Mouse (Mus musculus): ENCODE data around the gene Tmem132c. TPM values are rescaled to one million over a fixed set of nuclear protein-coding genes. Genes with fewer than 3 reads are reported as not detected.

Gene Tmem132c
- polyA plus RNA-seq, 1 experiment from 2014 or later = not detected

DNA sequence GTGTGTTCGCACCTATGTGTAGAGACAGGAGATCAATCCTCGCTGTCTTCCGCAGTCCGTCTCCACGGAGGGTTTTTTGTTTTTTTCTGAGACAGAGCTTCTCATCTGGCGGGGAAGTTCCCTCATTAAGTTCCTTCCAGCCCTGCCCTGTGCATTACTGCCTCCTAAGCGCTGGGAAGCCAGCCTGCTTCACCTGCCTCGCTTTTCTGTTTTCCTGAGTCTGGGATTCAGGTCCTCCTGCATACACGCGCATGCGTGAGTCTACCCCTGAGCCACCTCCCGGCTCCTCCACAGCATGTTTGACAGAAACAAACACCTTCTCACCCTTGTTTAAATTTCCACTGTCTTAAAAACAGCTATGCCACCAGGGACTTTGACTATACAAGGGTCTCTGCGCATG, 2.0 kb downstream of the Tmem132c start:
- H3K27ac ChIP-seq = no peak overlapping the region
- H3K79me2 ChIP-seq (ENCODE audit: inconsistent target) = no peaks in the 10 kb centered on the region
- no peaks in the 10 kb centered on the region for H3K36me3 ChIP-seq (ENCODE audit: inconsistent target)
- no peak overlapping the region for H3K4me3 ChIP-seq (ENCODE audit: inconsistent target)
- 13% methylated on average over 13 of the region's 13 CpGs for WGBS (ENCODE audit: missing documents)

DNA sequence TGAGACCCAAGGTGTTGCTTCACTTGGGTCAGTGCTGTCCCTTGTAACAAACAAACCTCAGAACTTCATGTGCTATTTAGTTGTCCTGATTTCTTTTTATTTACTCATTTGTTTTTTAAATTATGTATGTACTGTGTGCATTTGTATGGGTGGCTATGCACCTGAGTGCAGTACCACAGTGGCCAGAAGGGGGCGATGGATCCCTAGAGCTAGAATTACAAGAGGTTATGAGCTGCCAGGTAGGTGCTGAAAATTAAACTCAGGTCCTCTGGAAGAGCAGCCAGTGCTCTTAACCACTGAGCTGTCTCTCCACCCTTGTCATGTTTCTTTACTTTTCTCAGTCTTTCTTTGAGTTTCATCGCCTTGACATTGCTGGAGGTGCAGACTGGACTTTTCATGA, 11.7 kb downstream of the Tmem132c start:
- Histone ChIP-seq H3K79me2 (ENCODE audit: inconsistent target) (no peaks in the 10 kb centered on the region), H3K27ac (no peak overlapping the region), H3K36me3 (ENCODE audit: inconsistent target) (no peaks in the 10 kb centered on the region), H3K4me3 (ENCODE audit: inconsistent target) (no peak overlapping the region)
- 63% methylated on average over 2 of the region's 2 CpGs for WGBS (ENCODE audit: missing documents)

DNA sequence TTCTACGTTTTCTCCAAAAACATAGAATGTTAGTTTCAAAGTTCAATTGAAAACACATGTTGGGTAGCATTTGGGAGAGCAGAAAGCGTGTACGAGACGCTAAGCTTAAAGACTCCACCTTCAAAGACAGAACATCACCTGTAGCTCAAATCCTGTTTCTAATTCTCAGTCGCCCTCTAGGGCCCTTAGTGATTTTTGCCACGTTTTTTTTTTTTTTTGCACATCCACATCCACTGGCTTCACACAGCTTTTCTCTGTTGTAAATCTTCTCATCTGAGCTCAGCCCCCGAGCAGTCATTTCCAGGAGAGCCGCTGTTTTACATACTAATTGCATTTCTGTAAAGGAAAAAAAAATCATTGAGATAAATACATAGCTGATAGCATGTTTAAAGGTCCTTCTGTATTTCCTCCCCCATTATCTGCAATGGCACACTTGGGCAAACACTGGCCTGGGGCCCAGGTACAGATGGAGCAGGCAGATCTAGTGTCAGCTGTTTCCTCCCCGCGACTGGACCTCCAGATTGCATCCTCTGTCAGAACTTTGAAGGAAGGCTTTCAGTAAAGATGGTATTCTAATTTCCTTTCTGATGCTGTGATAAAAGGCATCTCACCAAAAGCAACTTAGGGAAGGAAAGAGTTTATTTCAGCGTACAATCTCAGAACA, 15.5 kb downstream of the Tmem132c start:
- H3K36me3 ChIP-seq (ENCODE audit: inconsistent target) = no peaks in the 10 kb centered on the region
- H3K79me2 ChIP-seq (ENCODE audit: inconsistent target) = no peaks in the 10 kb centered on the region
- H3K4me3 ChIP-seq (ENCODE audit: inconsistent target) = no peak overlapping the region
- H3K27ac ChIP-seq = no peak overlapping the region
- 70% methylated on average over 11 of the region's 11 CpGs for WGBS (ENCODE audit: missing documents)

DNA sequence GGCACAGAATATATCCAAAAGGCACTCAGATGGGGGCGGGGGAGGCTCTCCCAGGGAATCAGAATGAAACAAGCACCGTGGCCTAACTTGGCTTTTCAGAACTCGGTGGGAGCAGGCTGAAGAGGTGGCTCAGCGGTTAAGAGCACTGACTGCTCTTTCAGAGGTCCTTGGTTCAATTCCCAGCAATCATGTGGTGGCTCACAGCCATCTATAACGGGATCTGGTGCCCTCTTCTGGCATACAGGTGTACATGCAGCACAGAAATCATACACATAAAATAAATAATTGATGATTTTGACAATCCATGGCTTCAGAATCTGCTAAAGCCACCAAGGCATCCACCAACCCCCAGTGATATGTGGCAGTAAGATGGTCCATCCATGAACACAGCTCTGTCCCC, 20.5 kb downstream of the Tmem132c start:
- 76% methylated on average over 5 of the region's 5 CpGs for WGBS (ENCODE audit: missing documents)
- no peaks in the 10 kb centered on the region for H3K36me3 ChIP-seq (ENCODE audit: inconsistent target)
- H3K4me3 ChIP-seq (ENCODE audit: inconsistent target) = no peak overlapping the region
- H3K79me2 ChIP-seq (ENCODE audit: inconsistent target) = no peaks in the 10 kb centered on the region
- H3K27ac ChIP-seq = no peak overlapping the region

DNA sequence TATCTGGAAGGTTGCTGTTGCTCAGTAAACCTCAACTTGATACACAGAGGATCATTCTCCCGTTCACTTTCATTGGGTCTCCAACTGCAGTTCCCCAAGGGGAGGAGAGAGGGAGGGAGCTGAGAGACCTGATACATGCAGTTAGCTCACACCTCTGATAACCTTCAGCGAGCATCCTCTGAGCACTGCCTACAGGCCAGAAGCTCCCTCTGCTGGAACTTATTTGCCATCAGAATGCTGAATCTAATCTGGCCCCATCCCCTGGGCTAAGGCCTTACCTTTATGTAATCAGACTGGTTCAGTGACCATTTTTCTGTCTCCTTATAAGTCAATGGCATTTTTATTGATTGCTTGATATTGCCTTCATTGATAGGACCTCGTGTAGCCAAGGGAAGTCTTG, 29.5 kb downstream of the Tmem132c start:
- H3K79me2 ChIP-seq (ENCODE audit: inconsistent target) = no peaks in the 10 kb centered on the region
- no peak overlapping the region for H3K27ac ChIP-seq
- H3K36me3 ChIP-seq (ENCODE audit: inconsistent target) = no peaks in the 10 kb centered on the region
- 42% methylated on average over 3 of the region's 3 CpGs for WGBS (ENCODE audit: missing documents)
- no peak overlapping the region for H3K4me3 ChIP-seq (ENCODE audit: inconsistent target)

DNA sequence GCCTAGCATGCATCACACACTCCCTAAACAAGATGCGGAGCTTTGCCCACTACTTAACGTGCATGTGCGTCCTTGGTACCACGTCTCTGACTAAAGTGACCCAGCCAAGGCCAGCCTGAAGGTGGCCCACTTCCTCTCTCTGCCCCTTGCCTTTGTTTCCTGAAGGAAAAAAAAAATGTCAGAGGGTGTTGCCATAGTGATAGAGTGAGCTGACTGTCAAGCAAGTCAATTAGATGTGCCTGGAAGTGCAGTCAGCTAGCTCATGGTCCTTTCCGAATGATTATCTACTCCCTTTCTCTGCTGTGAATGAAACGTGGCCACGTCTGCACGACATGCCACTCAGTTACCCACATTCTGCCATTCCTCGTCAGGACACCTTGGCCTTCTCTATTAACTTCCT, 37.9 kb downstream of the Tmem132c start:
- WGBS (ENCODE audit: missing documents) = 73% methylated on average over 9 of the region's 9 CpGs
- Histone ChIP-seq H3K27ac (no peak overlapping the region), H3K4me3 (ENCODE audit: inconsistent target) (no peak overlapping the region), H3K79me2 (ENCODE audit: inconsistent target) (no peaks in the 10 kb centered on the region), H3K36me3 (ENCODE audit: inconsistent target) (no peaks in the 10 kb centered on the region)

DNA sequence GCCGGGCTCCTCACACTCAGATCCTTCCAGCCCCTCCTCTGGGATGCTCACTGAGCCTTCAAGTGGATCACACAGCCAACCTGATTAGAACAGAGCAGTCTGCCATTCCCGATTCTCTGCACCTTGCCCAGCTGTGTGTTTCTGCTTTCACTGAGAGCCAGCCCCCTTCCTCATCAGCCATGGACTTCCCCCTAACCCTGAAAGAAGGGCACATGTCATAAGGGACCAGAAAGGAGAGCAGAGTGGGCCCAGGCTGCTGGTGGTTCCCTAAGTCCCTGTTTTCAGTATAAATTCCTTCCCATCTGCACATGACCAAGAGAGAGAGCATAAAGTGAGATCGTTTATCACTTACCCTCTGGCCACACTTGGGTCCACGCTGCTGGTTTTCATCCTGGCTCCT, 39.6 kb downstream of the Tmem132c start:
- Histone ChIP-seq H3K4me3 (ENCODE audit: inconsistent target) (no peak overlapping the region), H3K36me3 (ENCODE audit: inconsistent target) (no peaks in the 10 kb centered on the region), H3K27ac (no peak overlapping the region), H3K79me2 (ENCODE audit: inconsistent target) (no peaks in the 10 kb centered on the region)
- WGBS (ENCODE audit: missing documents) = 73% methylated on average over 4 of the region's 4 CpGs

DNA sequence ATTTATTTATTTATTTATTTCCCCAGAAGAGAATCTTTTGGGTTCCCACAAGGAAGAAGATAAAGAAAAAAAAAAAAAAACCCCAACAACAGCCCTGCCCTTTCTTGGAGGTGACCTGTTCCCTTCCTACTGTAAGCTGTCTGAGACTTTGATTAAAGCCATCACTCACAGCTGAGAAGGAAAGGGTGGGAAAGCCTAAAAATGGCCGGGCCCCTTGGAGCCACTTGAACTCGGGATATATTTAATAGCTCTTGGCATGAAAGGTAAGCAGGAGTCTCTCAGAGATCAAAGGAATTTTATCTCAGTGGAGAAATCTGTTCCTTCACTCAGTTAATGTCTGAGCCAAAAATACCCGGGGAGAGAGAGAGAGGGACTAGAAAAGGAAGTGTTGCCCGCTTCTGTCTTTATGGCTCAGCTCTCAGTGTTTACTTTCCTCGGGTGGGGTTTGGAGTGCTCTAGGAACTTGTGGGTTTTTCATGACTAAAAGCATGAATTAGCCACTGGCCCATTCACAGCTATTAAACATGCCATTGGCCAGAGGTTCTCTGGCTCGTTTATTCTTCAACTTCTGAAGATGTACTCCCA, 41.0 kb downstream of the Tmem132c start:
- H3K4me3 ChIP-seq (ENCODE audit: inconsistent target) = no peak overlapping the region
- 31% methylated on average over 6 of the region's 6 CpGs for WGBS (ENCODE audit: missing documents)

DNA sequence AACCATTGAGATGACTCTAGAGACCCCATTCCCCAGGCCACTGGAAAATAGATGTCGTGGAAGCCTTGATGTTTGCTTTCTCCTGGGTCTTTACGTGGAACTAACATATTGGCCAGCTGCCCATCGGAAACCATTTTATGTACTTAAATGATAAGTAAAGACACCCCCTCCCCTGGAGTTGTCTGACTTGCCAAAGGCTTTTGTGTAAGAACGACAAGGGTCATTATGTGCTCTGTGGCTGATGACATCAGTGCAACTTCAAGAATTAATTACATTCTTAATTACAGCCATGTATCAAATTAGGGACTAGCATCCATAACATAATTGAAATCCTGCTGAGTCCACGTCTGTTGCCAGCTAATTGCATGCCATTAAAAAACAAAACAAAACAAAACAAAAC, 45.3 kb downstream of the Tmem132c start:
- Histone ChIP-seq H3K27ac (no peak overlapping the region), H3K79me2 (ENCODE audit: inconsistent target) (no peaks in the 10 kb centered on the region), H3K36me3 (ENCODE audit: inconsistent target) (no peaks in the 10 kb centered on the region), H3K4me3 (ENCODE audit: inconsistent target) (no peak overlapping the region)
- 80% methylated on average over 5 of the region's 5 CpGs for WGBS (ENCODE audit: missing documents)

More for the DNA sequence above, 41.0 kb downstream of the Tmem132c start:
- H3K79me2 ChIP-seq (ENCODE audit: inconsistent target) = no peaks in the 10 kb centered on the region
- no peak overlapping the region for H3K27ac ChIP-seq
- no peaks in the 10 kb centered on the region for H3K36me3 ChIP-seq (ENCODE audit: inconsistent target)

DNA sequence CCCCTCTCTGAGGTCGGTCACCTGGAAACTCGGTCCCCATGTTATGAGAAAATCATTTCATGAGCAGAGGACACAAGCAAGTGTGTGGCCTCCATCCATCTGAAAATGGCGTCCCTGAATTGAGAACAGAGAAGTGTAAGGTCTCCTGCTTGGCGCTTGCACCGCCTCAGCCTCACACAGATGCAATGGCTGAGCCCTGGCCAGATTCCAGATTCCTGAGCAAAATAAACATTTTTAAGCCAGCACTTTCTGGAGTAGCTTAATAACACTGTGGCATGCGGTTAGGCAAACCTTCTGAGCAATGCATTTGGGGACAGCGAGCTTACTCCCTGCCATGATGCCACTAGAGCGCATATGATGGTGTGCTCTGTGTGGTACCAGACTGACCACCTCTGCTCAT, 48.1 kb downstream of the Tmem132c start:
- Histone ChIP-seq H3K79me2 (ENCODE audit: inconsistent target) (no peaks in the 10 kb centered on the region), H3K4me3 (ENCODE audit: inconsistent target) (no peak overlapping the region), H3K36me3 (ENCODE audit: inconsistent target) (no peaks in the 10 kb centered on the region), H3K27ac (no peak overlapping the region)
- 92% methylated on average over 8 of the region's 8 CpGs for WGBS (ENCODE audit: missing documents)

DNA sequence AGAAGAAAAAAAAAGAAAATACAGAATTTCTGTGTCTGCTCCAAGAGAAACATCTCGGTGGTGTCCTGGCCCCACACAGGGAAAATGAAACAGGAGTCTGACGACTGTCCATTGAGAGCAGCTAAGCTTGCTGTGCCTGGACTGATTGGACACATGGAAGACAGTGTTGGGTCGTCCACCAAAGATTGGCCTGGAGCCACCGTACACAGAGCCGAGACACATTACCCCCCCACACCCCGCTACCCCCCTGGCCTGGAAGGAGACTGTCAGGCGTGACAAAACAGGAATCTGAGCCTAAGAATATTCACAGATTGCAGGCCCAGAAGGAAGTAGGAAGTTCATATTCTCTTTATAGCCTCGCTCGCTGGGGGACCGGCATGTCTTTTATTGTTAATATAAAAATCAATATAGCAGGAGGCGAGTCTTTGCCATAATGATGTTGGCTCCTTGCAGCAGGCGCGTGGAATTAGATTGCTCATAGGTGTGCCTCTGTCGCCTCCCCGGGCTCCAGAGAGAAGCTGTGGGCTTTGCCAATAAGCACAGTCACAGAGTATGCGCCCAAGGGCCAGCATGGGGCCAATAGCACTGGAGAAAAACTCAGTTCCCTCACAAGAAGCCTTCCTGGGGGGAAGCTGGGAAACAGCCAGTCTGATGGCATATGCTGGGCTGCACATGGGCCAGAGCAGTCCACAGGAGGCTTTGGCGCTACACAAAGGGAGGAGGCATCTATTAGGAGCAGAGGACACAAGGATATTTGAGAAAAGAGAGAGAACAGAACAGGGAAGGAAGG, 49.0 kb downstream of the Tmem132c start:
- 91% methylated on average over 17 of the region's 17 CpGs for WGBS (ENCODE audit: missing documents)
- H3K79me2 ChIP-seq (ENCODE audit: inconsistent target) = no peaks in the 10 kb centered on the region
- no peaks in the 10 kb centered on the region for H3K36me3 ChIP-seq (ENCODE audit: inconsistent target)
- H3K4me3 ChIP-seq (ENCODE audit: inconsistent target) = no peak overlapping the region
- no peak overlapping the region for H3K27ac ChIP-seq

DNA sequence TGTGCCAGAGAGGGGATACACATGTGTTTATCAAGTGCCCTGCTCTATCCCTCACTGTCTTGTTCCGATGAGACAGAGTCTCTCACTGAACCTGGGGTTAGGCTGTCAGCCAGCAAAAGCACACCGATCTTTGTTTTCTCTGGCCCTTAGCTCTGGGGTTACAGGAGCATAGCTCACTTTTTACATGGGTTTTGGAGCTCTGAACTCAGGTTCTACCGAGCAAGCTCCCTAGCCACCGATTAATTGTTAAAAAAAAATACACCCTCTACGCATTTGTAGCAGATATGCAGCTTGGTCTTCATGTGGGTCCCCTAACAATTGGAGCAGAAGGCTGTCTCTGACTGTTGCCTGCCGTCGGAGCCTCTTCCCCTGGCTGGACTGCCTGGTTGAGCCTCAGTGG, 50.0 kb downstream of the Tmem132c start:
- Histone ChIP-seq H3K4me3 (ENCODE audit: inconsistent target) (no peak overlapping the region), H3K27ac (no peak overlapping the region), H3K79me2 (ENCODE audit: inconsistent target) (no peaks in the 10 kb centered on the region), H3K36me3 (ENCODE audit: inconsistent target) (no peaks in the 10 kb centered on the region)
- 94% methylated on average over 7 of the region's 7 CpGs for WGBS (ENCODE audit: missing documents)

DNA sequence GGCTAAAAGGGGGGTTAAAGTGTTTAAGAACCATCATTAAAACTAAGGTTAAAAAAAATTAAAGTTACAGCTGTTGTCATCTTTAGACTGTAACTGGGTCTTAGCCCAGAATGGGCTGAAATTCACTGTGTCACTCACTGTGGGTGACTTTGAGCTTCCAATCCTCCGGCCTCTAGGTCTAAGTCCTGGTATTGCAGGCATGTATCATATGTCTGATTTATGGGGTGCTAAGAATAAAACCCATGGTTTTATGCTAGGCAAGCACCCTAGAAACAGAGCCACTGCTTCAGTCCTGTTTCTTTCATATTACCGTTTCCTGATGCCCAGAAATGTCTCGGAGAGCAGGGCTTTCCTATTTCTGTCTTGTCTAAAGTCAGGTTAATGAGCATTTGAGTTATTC, 52.1 kb downstream of the Tmem132c start:
- no peaks in the 10 kb centered on the region for H3K79me2 ChIP-seq (ENCODE audit: inconsistent target)
- no peak overlapping the region for H3K4me3 ChIP-seq (ENCODE audit: inconsistent target)
- H3K27ac ChIP-seq = no peak overlapping the region
- no peaks in the 10 kb centered on the region for H3K36me3 ChIP-seq (ENCODE audit: inconsistent target)
- 91% methylated on average over 3 of the region's 3 CpGs for WGBS (ENCODE audit: missing documents)

DNA sequence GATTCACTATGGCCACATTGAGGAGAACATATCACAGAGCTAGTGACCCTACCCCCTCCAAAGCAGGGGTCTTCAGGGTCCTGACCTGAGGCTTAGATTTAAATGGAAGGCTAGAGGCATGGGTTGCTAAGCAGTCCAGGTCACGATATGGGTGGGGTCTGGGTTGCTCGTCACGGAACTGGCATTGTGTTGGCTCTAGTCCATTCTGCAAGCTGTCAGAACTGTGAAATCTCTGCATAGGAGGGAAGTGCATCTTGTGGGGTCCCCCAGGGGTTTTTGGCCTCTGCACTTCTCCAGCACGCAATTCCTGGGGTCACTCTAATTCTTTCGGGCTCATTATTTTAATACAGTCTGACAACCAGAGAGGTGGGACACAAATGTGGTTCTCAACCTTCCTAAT, 55.9 kb downstream of the Tmem132c start:
- H3K36me3 ChIP-seq (ENCODE audit: inconsistent target) = no peaks in the 10 kb centered on the region
- no peaks in the 10 kb centered on the region for H3K79me2 ChIP-seq (ENCODE audit: inconsistent target)
- no peak overlapping the region for H3K27ac ChIP-seq
- 86% methylated on average over 5 of the region's 5 CpGs for WGBS (ENCODE audit: missing documents)
- H3K4me3 ChIP-seq (ENCODE audit: inconsistent target) = no peak overlapping the region

DNA sequence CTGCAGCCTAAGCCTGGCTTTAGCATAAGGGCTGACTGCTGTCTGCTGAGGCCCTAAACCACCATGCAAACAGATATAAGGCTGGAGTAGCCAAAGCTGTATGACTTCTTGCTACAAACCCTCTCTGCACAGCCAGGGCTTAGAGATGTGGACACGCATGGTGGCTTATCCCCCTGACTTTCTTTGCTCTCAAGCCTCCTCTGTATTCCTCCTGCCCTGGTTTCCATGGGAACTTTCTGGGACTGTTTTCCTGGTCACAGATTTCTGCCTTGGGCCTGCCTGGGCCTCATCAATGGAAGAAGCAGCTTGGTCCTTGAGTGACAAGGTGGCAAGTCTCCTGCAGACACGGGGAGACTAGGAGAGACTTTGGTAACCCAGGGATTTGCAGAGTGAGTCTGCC, 56.5 kb downstream of the Tmem132c start:
- H3K79me2 ChIP-seq (ENCODE audit: inconsistent target) = no peaks in the 10 kb centered on the region
- H3K36me3 ChIP-seq (ENCODE audit: inconsistent target) = no peaks in the 10 kb centered on the region
- H3K4me3 ChIP-seq (ENCODE audit: inconsistent target) = no peak overlapping the region
- whole genome bisulfite sequencing (ENCODE audit: missing documents) = 77% methylated on average over 2 of the region's 2 CpGs
- H3K27ac ChIP-seq = no peak overlapping the region
